Mouse (Mus musculus) gastrocnemius, postnatal 25 days (tissue): Measurements from ENCODE around the gene Mmp19. TPM values are rescaled to one million over a fixed set of nuclear protein-coding genes. Genes with fewer than 3 reads are reported as not detected.

Experiments
- DNase-seq: peaks from one replicate; pipeline ENCODE4 v3.0.0; 2022
- long read RNA-seq, 2 experiments: library from polyadenylated mRNA; stranded (forward); transcript quantifications; one replicate each; pipeline ENCODE4 v2.0.0; 2021
- total RNA-seq, 2 experiments: library from RNA; stranded (reverse); gene quantifications; 1 replicate in 1 of 2; 2 replicates in 1 of 2; pipeline ENCODE4 v1.2.3; 2021

The Mmp19 gene
- 1 to 10 TPM; 1.7 to 3.6 TPM for total RNA-seq
- long read RNA-seq, experiment 1, partial matches to known transcripts, result 0 of 1 reads
- long read RNA-seq, experiment 1, other reads (novel, unspliced or antisense), result 1 of 1 reads
- long read RNA-seq, experiment 2, partial matches to known transcripts, result 0 of 2 reads
- long read RNA-seq, experiment 2, other reads (novel, unspliced or antisense), result 0 of 2 reads

- DNase-seq, result peak; percentile 40
Observed at GRCm38 (mm10) chr10:128790398-128791124, at the start of gene Mmp19. Gene Mmp19 (plus strand): TSS chr10:128790910.

- DNase-seq, result no peak
Observed at GRCm38 (mm10) chr10:128742616-128743015, 48.1 kb upstream of the Mmp19 start.

GRCm38 (mm10) chr10:128743235-128743634, 47.5 kb upstream of the Mmp19 start:
- DNase-seq, result no peak

- peak; percentile 71 for DNase-seq
Observed at GRCm38 (mm10) chr10:128743791-128744191, 46.9 kb upstream of the Mmp19 start.

GRCm38 (mm10) chr10:128744211-128744610, 46.5 kb upstream of the Mmp19 start:
- no peak for DNase-seq

GRCm38 (mm10) chr10:128744680-128745601, 45.8 kb upstream of the Mmp19 start, which contains the start of gene Dgka:
Gene Dgka (minus strand): TSS chr10:128744855.
- peak; percentile 25 for DNase-seq

- peak; percentile 34 for DNase-seq
Observed at GRCm38 (mm10) chr10:128745946-128746613, 44.6 kb upstream of the Mmp19 start.

GRCm38 (mm10) chr10:128746972-128747645, 43.6 kb upstream of the Mmp19 start:
- DNase-seq, result no peak

GRCm38 (mm10) chr10:128747646-128748251, 43.0 kb upstream of the Mmp19 start, which contains the start of gene Pym1:
Gene Pym1 (plus strand): TSS chr10:128747889.
- peak; percentile 81 for DNase-seq

GRCm38 (mm10) chr10:128748252-128748864, 42.4 kb upstream of the Mmp19 start:
- peak; percentile 82 for DNase-seq

- DNase-seq, result no peak
Observed at GRCm38 (mm10) chr10:128772895-128773294, 17.8 kb upstream of the Mmp19 start.

GRCm38 (mm10) chr10:128773685-128774084, 17.0 kb upstream of the Mmp19 start:
- DNase-seq, result no peak

- DNase-seq, result no peak
Observed at GRCm38 (mm10) chr10:128778441-128778840, 12.3 kb upstream of the Mmp19 start.

- peak; percentile 89 for DNase-seq
Observed at GRCm38 (mm10) chr10:128779011-128779795, 11.5 kb upstream of the Mmp19 start.

- DNase-seq, result no peak
Observed at GRCm38 (mm10) chr10:128780200-128780599, 10.5 kb upstream of the Mmp19 start.

- no peak for DNase-seq
Observed at GRCm38 (mm10) chr10:128792041-128792440, 1.3 kb downstream of the Mmp19 start.

- no peak for DNase-seq
Observed at GRCm38 (mm10) chr10:128793258-128793657, 2.5 kb downstream of the Mmp19 start.

- DNase-seq, result no peak
Observed at GRCm38 (mm10) chr10:128794391-128794790, 3.7 kb downstream of the Mmp19 start.

GRCm38 (mm10) chr10:128795581-128795980, 4.9 kb downstream of the Mmp19 start:
- DNase-seq, result no peak

- no peak for DNase-seq
Observed at GRCm38 (mm10) chr10:128798676-128799075, 8.0 kb downstream of the Mmp19 start.
